Mouse (Mus musculus): ENCODE measurements around the gene Myo6.
A peak's percentile ranks its signal among the peaks of the same experiment; 100 is the strongest.

DNA sequence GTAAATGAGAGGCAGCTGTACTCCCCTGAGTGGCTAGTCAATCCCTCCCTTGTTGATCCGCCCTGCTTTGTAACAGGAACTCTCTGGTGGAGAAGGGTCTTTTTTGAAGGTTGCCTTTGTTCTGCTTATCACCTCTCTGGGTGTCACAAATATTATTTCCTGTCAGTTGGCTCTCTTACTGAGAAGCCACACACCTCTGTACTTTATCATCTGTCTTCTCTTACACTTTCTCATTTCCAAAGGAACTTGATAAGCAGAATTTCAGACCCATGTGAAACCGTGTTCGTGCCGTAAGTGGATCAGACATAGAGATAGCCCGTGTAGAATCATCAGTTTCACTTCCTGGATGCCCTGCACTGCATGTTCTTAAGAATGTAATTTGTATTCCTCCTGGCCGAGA, 153.2 kb downstream of the Myo6 start:
- TF ChIP-seq SMC3 (IDR thresholded peaks at IDR 0.05; ENCODE audit: low read depth, low read length) (no peak), POLR2A (IDR thresholded peaks at IDR 0.05; ENCODE audit: control insufficient read depth in 1 of 2, insufficient read depth in 1 of 2, low read depth in 1 of 2, low read length in 2 of 2, poor library complexity in 1 of 2) (no peak), ZKSCAN1 (IDR thresholded peaks at IDR 0.05; ENCODE audit: low read depth, low read length) (no peak), CTCF (IDR thresholded peaks at IDR 0.05 in 2 of 3, conservative IDR thresholded peaks at IDR 0.05 in 1 of 3; ENCODE audit: control insufficient read depth in 1 of 3, insufficient read depth in 1 of 3, low read depth in 2 of 3, low read length in 3 of 3, poor library complexity in 1 of 3, severe bottlenecking in 1 of 3) (no peak), NRF1 (IDR thresholded peaks at IDR 0.05; ENCODE audit: insufficient read depth, low read depth, low read length, poor library complexity, severe bottlenecking) (no peak), EP300 (IDR thresholded peaks at IDR 0.05; ENCODE audit: low read depth in 1 of 2, low read length in 2 of 2) (peak; percentile 78 to 92), POLR2AphosphoS2 (IDR thresholded peaks at IDR 0.05; ENCODE audit: low read length) (no peak), POLR2AphosphoS5 (IDR thresholded peaks at IDR 0.05; ENCODE audit: borderline replicate concordance, low read depth, low read length) (no peak)

All from MEL (cell line).